Mouse (Mus musculus) forebrain, embryonic 15.5 days (tissue): Measurements from ENCODE around the gene Cdca4. TPM values are rescaled to one million over a fixed set of nuclear protein-coding genes. Genes with fewer than 3 reads are reported as not detected.
"Not testable (repeated sequence)": the region's sequence is repeated elsewhere in the genome, so short reads cannot be mapped to it uniquely, and the experiment has no call there.

Experiments used
- ATAC-seq: fragments of 200-750 bp; cut with Nextera tagmentation; replicated peaks from 2 replicates; pipeline ENCODE4 v1.8.0; 2017; ENCODE audit warnings: mild to moderate bottlenecking, moderate TSS enrichment, moderate library complexity
- H3K27ac ChIP-seq: fragments of 300-500 bp; sonication (generic); replicated peaks from 2 replicates; pipeline ENCODE4 v1.5.1; 2015; ENCODE audit warnings: mild to moderate bottlenecking, inconsistent platforms
- H3K27me3 ChIP-seq: fragments of 300-500 bp; sonication (generic); 2 replicates; pipeline ENCODE4 v1.6.1; 2015; ENCODE audit warnings: inconsistent platforms
- H3K36me3 ChIP-seq: fragments of 300-500 bp; sonication (generic); 2 replicates; pipeline ENCODE4 v1.6.1; 2015; ENCODE audit warnings: mild to moderate bottlenecking, inconsistent platforms
- H3K4me1 ChIP-seq: fragments of 300-500 bp; sonication (generic); 2 replicates; pipeline ENCODE4 v1.6.1; 2015; ENCODE audit warnings: inconsistent platforms
- H3K4me2 ChIP-seq: fragments of 300-500 bp; sonication (generic); replicated peaks from 2 replicates; pipeline ENCODE4 v1.6.1; 2015; ENCODE audit warnings: mild to moderate bottlenecking, inconsistent platforms
- H3K4me3 ChIP-seq: fragments of 300-500 bp; sonication (generic); 2 replicates; pipeline ENCODE4 v1.5.1; 2015; ENCODE audit warnings: mild to moderate bottlenecking, inconsistent platforms
- H3K9ac ChIP-seq: fragments of 300-500 bp; sonication (generic); replicated peaks from 2 replicates; pipeline ENCODE4 v1.6.1; 2015; ENCODE audit warnings: mild to moderate bottlenecking, inconsistent platforms
- H3K9me3 ChIP-seq: fragments of 300-500 bp; sonication (generic); 2 replicates; pipeline ENCODE4 v1.6.1; 2016; ENCODE audit warnings: inconsistent platforms
- WGBS: fragments of 180-500 bp; shearing (Covaris S2); methylation state at CpG from one replicate; pipeline ENCODE4 v1.1.7; 2015; ENCODE audit warnings: mixed read lengths; 5-methylcytosine and 5-hydroxymethylcytosine counted together
- polyA plus RNA-seq: library from polyadenylated mRNA; unstranded; fragments of >200 nt; fragmentation: Nextera tagmentation; extraction: Ambion mirVana; gene quantifications from 2 replicates; pipeline ENCODE4 v1.2.1, GENCODE M21; 2015

The Cdca4 gene
- polyA plus RNA-seq, 1 experiment from 2014 or later: 82.0 TPM

- Histone ChIP-seq H3K27ac (no peak overlapping the region), H3K9me3 (no peaks in the 10 kb centered on the region), H3K4me3 (no peak overlapping the region), H3K4me1 (no peaks in the 10 kb centered on the region), H3K4me2 (no peak overlapping the region), H3K27me3 (no peaks in the 10 kb centered on the region), H3K36me3 (no peaks in the 10 kb centered on the region), H3K9ac (no peak overlapping the region)
- WGBS: 75% methylated on average over 7 of the region's 7 CpGs
- ATAC-seq: no peak
Observed at GRCm38 (mm10) chr12:112854610-112855333, 25.5 kb upstream of the Cdca4 start.

GRCm38 (mm10) chr12:112853050-112853729 lies 24.0 kb upstream of the Cdca4 start:
- WGBS: 86% methylated on average over 11 of the region's 11 CpGs
- Histone ChIP-seq H3K27me3 (no peaks in the 10 kb centered on the region), H3K36me3 (no peaks in the 10 kb centered on the region), H3K4me3 (no peak overlapping the region), H3K4me2 (no peak overlapping the region), H3K9me3 (no peaks in the 10 kb centered on the region), H3K4me1 (no peaks in the 10 kb centered on the region), H3K9ac (no peak overlapping the region), H3K27ac (no peak overlapping the region)
- no peak for ATAC-seq

- Histone ChIP-seq H3K4me2 (no peak overlapping the region), H3K27me3 (no peaks in the 10 kb centered on the region), H3K9me3 (no peaks in the 10 kb centered on the region), H3K9ac (no peak overlapping the region), H3K27ac (no peak overlapping the region), H3K36me3 (no peaks in the 10 kb centered on the region), H3K4me3 (no peak overlapping the region), H3K4me1 (no peaks in the 10 kb centered on the region)
- 55% methylated on average over 8 of the region's 8 CpGs for WGBS
- no peak for ATAC-seq
Observed at GRCm38 (mm10) chr12:112851116-112851515, 21.9 kb upstream of the Cdca4 start.

- Histone ChIP-seq H3K27ac (no peak overlapping the region), H3K9me3 (no peaks in the 10 kb centered on the region), H3K4me2 (no peak overlapping the region), H3K27me3 (no peaks in the 10 kb centered on the region), H3K9ac (no peak overlapping the region), H3K4me1 (no peaks in the 10 kb centered on the region), H3K36me3 (no peaks in the 10 kb centered on the region), H3K4me3 (no peak overlapping the region)
- WGBS: 89% methylated on average over 9 of the region's 9 CpGs
- no peak for ATAC-seq
Observed at GRCm38 (mm10) chr12:112850344-112850743, 21.1 kb upstream of the Cdca4 start.

- H3K36me3 ChIP-seq: no peaks in the 10 kb centered on the region
- no peaks in the 10 kb centered on the region for H3K27me3 ChIP-seq
- H3K4me1 ChIP-seq: no peaks in the 10 kb centered on the region
- H3K9me3 ChIP-seq: no peaks in the 10 kb centered on the region
- no peak for ATAC-seq
- WGBS: 84% methylated on average over 11 of the region's 11 CpGs
- H3K9ac ChIP-seq: no peak overlapping the region
- H3K4me3 ChIP-seq: no peak overlapping the region
- no peak overlapping the region for H3K4me2 ChIP-seq
- no peak overlapping the region for H3K27ac ChIP-seq
Observed at GRCm38 (mm10) chr12:112849235-112850022, 20.2 kb upstream of the Cdca4 start.

- Histone ChIP-seq H3K9ac (no peak overlapping the region), H3K4me3 (no peak overlapping the region), H3K9me3 (no peaks in the 10 kb centered on the region), H3K4me2 (no peak overlapping the region), H3K36me3 (no peaks in the 10 kb centered on the region), H3K4me1 (no peaks in the 10 kb centered on the region), H3K27ac (no peak overlapping the region), H3K27me3 (no peaks in the 10 kb centered on the region)
- 100% methylated on average over 2 of the region's 2 CpGs for WGBS
- ATAC-seq: no peak
Observed at GRCm38 (mm10) chr12:112847880-112848279, 18.7 kb upstream of the Cdca4 start.

GRCm38 (mm10) chr12:112843803-112844202 lies 14.6 kb upstream of the Cdca4 start:
- Histone ChIP-seq H3K36me3 (no peaks in the 10 kb centered on the region), H3K9ac (no peak overlapping the region), H3K4me3 (no peak overlapping the region), H3K27me3 (no peaks in the 10 kb centered on the region), H3K27ac (no peak overlapping the region), H3K4me2 (no peak overlapping the region), H3K4me1 (no peaks in the 10 kb centered on the region), H3K9me3 (no peaks in the 10 kb centered on the region)
- peak; percentile 63; the same call in 1 of the 2 replicates for ATAC-seq
- 18% methylated on average over 3 of the region's 3 CpGs for WGBS

GRCm38 (mm10) chr12:112842128-112842527 lies 12.9 kb upstream of the Cdca4 start:
- not testable (repeated sequence) for H3K4me2 ChIP-seq, H3K27ac ChIP-seq, H3K27me3 ChIP-seq, ATAC-seq, H3K9ac ChIP-seq, H3K4me3 ChIP-seq, H3K9me3 ChIP-seq, H3K36me3 ChIP-seq, H3K4me1 ChIP-seq
- WGBS: 89% methylated on average over 2 of the region's 2 CpGs

GRCm38 (mm10) chr12:112841338-112841892 lies 12.2 kb upstream of the Cdca4 start:
- H3K4me2 ChIP-seq, H3K27me3 ChIP-seq, H3K36me3 ChIP-seq, H3K9me3 ChIP-seq, H3K9ac ChIP-seq, H3K4me1 ChIP-seq, H3K4me3 ChIP-seq, H3K27ac ChIP-seq, ATAC-seq: not testable (repeated sequence)
- 77% methylated on average over 4 of the region's 4 CpGs for WGBS

- no peak overlapping the region for H3K4me3 ChIP-seq
- ATAC-seq: no peak
- no peaks in the 10 kb centered on the region for H3K27me3 ChIP-seq
- H3K36me3 ChIP-seq: no peaks in the 10 kb centered on the region
- no peak overlapping the region for H3K4me2 ChIP-seq
- H3K9ac ChIP-seq: no peak overlapping the region
- H3K27ac ChIP-seq: no peak overlapping the region
- H3K4me1 ChIP-seq: no peaks in the 10 kb centered on the region
- no peaks in the 10 kb centered on the region for H3K9me3 ChIP-seq
- 85% methylated on average over 25 of the region's 25 CpGs for WGBS
Observed at GRCm38 (mm10) chr12:112840209-112841086, 11.2 kb upstream of the Cdca4 start.

GRCm38 (mm10) chr12:112835046-112835445 lies 5.8 kb upstream of the Cdca4 start:
- 82% methylated on average over 2 of the region's 2 CpGs for WGBS
- no peaks in the 10 kb centered on the region for H3K9me3 ChIP-seq
- no peak overlapping the region for H3K4me3 ChIP-seq
- H3K27ac ChIP-seq: no peak overlapping the region
- H3K4me1 ChIP-seq: peaks cover 15% of the 10 kb centered on the region
- H3K4me2 ChIP-seq: no peak overlapping the region
- no peaks in the 10 kb centered on the region for H3K27me3 ChIP-seq
- no peak overlapping the region for H3K9ac ChIP-seq
- peaks cover 3% of the 10 kb centered on the region for H3K36me3 ChIP-seq
- no peak for ATAC-seq
